9 mouse cellular contexts compared by ENCODE assay signal in the genomic region with DNA sequence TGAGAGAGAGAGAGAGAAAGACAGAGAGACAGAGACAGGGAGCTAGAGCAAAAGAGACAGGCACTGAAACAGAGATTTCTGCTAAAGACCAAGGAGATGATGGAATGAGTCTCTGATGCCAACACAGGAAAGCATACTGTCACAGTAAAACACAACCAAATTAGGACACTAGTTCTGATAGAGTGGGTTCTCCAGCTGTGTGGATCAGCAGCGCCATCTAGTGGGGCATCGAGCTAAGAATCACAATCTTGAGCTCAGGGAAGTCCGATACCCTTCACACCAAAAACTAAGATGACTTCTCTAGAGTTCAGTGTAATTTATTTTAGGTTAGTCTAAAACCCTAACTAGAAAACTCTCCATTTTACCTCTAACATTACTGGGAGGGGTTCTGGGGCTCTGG. TPM values are rescaled to one million over a fixed set of nuclear protein-coding genes. Genes with fewer than 3 reads are reported as not detected.
DNase-seq lines count a peak whose midpoint lies in the region; ATAC-seq lines count a peak whose summit lies in the region.
"Had no signal": no experiment of that assay in that cellular context is flagged by ENCODE, and none has a peak within 500 bp of the region (broad histone marks: within the 10 kb centered on the region; RNA-seq: fewer than 3 reads in every experiment).

No protein-coding gene starts in this region.

- no peak for ATAC-seq in embryonic facial prominence, embryonic 11.5 days (replicated peaks; ENCODE audit: insufficient number of reproducible peaks, low FRiP score, low TSS enrichment, low read depth)
- ATAC-seq in hindbrain, embryonic 11.5 days (ENCODE audit: low FRiP score), result no peak; the same call in 1 of the 2 replicates

- 17% methylated on average over 3 of the region's 3 CpGs for WGBS in embryonic facial prominence, embryonic 11.5 days
- 20% methylated on average over 3 of the region's 3 CpGs for WGBS in hindbrain, embryonic 11.5 days

- no peak overlapping the region for H3K4me3 ChIP-seq in embryonic facial prominence, embryonic 11.5 days (ENCODE audit: low read depth, low read length)
- H3K4me3 ChIP-seq in hindbrain, embryonic 11.5 days (ENCODE audit: low read depth, low read length), result no peak overlapping the region
- H3K4me3 ChIP-seq: limb, embryonic 15.5 days had no signal

- no peaks in the 10 kb centered on the region for H3K4me1 ChIP-seq in embryonic facial prominence, embryonic 11.5 days (ENCODE audit: control insufficient read depth, insufficient read depth, low read length)
- no peaks in the 10 kb centered on the region for H3K4me1 ChIP-seq in hindbrain, embryonic 11.5 days (replicated peaks; ENCODE audit: control insufficient read depth, insufficient read depth, low read length)
- H3K4me1 ChIP-seq: limb, embryonic 15.5 days had no signal

- DNase-seq in cerebellum, adult 11 months, result peak; percentile 6
- no peak for DNase-seq in cerebellum, adult 9-11 months
- DNase-seq in adrenal gland, adult (ENCODE audit: inconsistent age in 2 of 2, low spot score in 1 of 2), result peak; percentile 75 to 90
- DNase-seq in embryonic facial prominence, embryonic 11.5 days (ENCODE audit: low spot score), result peak; percentile 87
- DNase-seq in hindbrain, embryonic 11.5 days (ENCODE audit: low spot score), result peak; percentile 86
- DNase-seq in layer of hippocampus, adult 9-11 months, result peak; percentile 10
- peak; percentile 49 for DNase-seq in lung, postnatal 25 days (ENCODE audit: low spot score)
- DNase-seq in right cerebral cortex, postnatal 36 days (ENCODE audit: low spot score in 2 of 2), result peak; percentile 13 to 27

- H3K27ac ChIP-seq in embryonic facial prominence, embryonic 11.5 days (replicated peaks; ENCODE audit: low read depth, low read length), result no peak overlapping the region
- H3K27ac ChIP-seq in hindbrain, embryonic 11.5 days (ENCODE audit: low read depth, low read length), result no peak overlapping the region
- H3K27ac ChIP-seq: limb, embryonic 15.5 days had no signal

- H3K4me2 ChIP-seq in embryonic facial prominence, embryonic 11.5 days (ENCODE audit: low read depth, low read length), result no peak overlapping the region
- H3K4me2 ChIP-seq in hindbrain, embryonic 11.5 days (replicated peaks; ENCODE audit: low read depth, low read length), result no peak overlapping the region
- H3K4me2 ChIP-seq: limb, embryonic 15.5 days had no signal

- no peak overlapping the region for H3K9ac ChIP-seq in embryonic facial prominence, embryonic 11.5 days (replicated peaks; ENCODE audit: low read length)
- H3K9ac ChIP-seq in hindbrain, embryonic 11.5 days (ENCODE audit: low read depth, low read length), result no peak overlapping the region
- H3K9ac ChIP-seq: limb, embryonic 15.5 days had no signal

- no peaks in the 10 kb centered on the region for H3K9me3 ChIP-seq in embryonic facial prominence, embryonic 11.5 days (replicated peaks; ENCODE audit: control insufficient read depth, low read length)
- no peaks in the 10 kb centered on the region for H3K9me3 ChIP-seq in hindbrain, embryonic 11.5 days (ENCODE audit: control insufficient read depth, low read length)
- H3K9me3 ChIP-seq: limb, embryonic 15.5 days had no signal

- H3K27me3 ChIP-seq in embryonic facial prominence, embryonic 11.5 days (ENCODE audit: control insufficient read depth, insufficient read depth, low read length), result no peaks in the 10 kb centered on the region
- H3K27me3 ChIP-seq in hindbrain, embryonic 11.5 days (ENCODE audit: control insufficient read depth, insufficient read depth, low read length), result no peaks in the 10 kb centered on the region
- H3K27me3 ChIP-seq: limb, embryonic 15.5 days had no signal

- H3K36me3 ChIP-seq in embryonic facial prominence, embryonic 11.5 days (replicated peaks; ENCODE audit: control insufficient read depth, insufficient read depth, low read depth, low read length), result no peaks in the 10 kb centered on the region
- H3K36me3 ChIP-seq in hindbrain, embryonic 11.5 days (ENCODE audit: control insufficient read depth, insufficient read depth, low read length), result no peaks in the 10 kb centered on the region
- H3K36me3 ChIP-seq: limb, embryonic 15.5 days had no signal

RNA-seq across cellular contexts. Expression of gene Lama1, which starts 29.1 kb away (rescaled TPM):
- polyA plus RNA-seq in embryonic facial prominence, embryonic 11.5 days (2014; fragmentation: Nextera tagmentation; extraction: Ambion mirVana), result 9.4 and 9.6 TPM in 2 replicates
- polyA plus RNA-seq in hindbrain, embryonic 11.5 days (2014; fragmentation: Nextera tagmentation; extraction: Ambion mirVana), result 15.5 and 22.1 TPM in 2 replicates

RNA-seq across cellular contexts. Expression of gene Lrrc30, which starts 35.5 kb away (rescaled TPM):
- not detected in 2 replicates for polyA plus RNA-seq in embryonic facial prominence, embryonic 11.5 days (2014; fragmentation: Nextera tagmentation; extraction: Ambion mirVana)
- not detected in 2 replicates for polyA plus RNA-seq in hindbrain, embryonic 11.5 days (2014; fragmentation: Nextera tagmentation; extraction: Ambion mirVana)
